Mouse (Mus musculus) C2C12 (cell line): ENCODE measurements around the gene Ahcyl2. TPM values are rescaled to one million over a fixed set of nuclear protein-coding genes. Genes with fewer than 3 reads are reported as not detected.

Experiments
- H3K27me3 ChIP-seq: one replicate; pipeline ENCODE4 v1.6.1; 2011; ENCODE audit not compliant: control insufficient read depth, insufficient read depth, insufficient read length
- H3K36me3 ChIP-seq: one replicate; pipeline ENCODE4 v1.6.1; 2011; ENCODE audit not compliant: control insufficient read depth, insufficient read depth
- H3K4me3 ChIP-seq: one replicate; pipeline ENCODE4 v1.5.1; 2011; ENCODE audit warnings: mild to moderate bottlenecking, control low read depth; ENCODE audit not compliant: poor library complexity, insufficient read depth, severe bottlenecking
- H3K79me2 ChIP-seq: one replicate; pipeline ENCODE4 v1.6.1; 2011; ENCODE audit not compliant: control insufficient read depth, insufficient read depth
- H3K79me3 ChIP-seq: one replicate; pipeline ENCODE4 v1.6.1; 2011; ENCODE audit warnings: low read depth, control low read depth
- H3ac ChIP-seq: one replicate; pipeline ENCODE3; 2011; ENCODE audit warnings: low read depth; ENCODE audit not compliant: control insufficient read depth, insufficient read length
- CEBPB ChIP-seq: IDR thresholded peaks from one replicate; pipeline ENCODE4 v1.6.1; 2011; ENCODE audit warnings: low read depth, mild to moderate bottlenecking, control low read depth, moderate library complexity
- CTCF ChIP-seq: IDR thresholded peaks from one replicate; pipeline ENCODE4 v1.5.1; 2011; ENCODE audit not compliant: control insufficient read depth, insufficient read depth, insufficient read length
- FOSL1 ChIP-seq: IDR thresholded peaks from one replicate; pipeline ENCODE4 v1.8.0; 2011; ENCODE audit warnings: mild to moderate bottlenecking, low read length; ENCODE audit not compliant: poor library complexity, insufficient read depth, severe bottlenecking
- MAX ChIP-seq: IDR thresholded peaks from one replicate; pipeline ENCODE4 v1.6.1; 2011; ENCODE audit warnings: mild to moderate bottlenecking, control low read depth
- MYOD1 ChIP-seq: IDR thresholded peaks from one replicate; pipeline ENCODE4 v1.6.1; 2011; ENCODE audit warnings: low read depth; ENCODE audit not compliant: control insufficient read depth, insufficient read length
- MYOG ChIP-seq: IDR thresholded peaks from one replicate; pipeline ENCODE4 v1.6.1; 2011; ENCODE audit not compliant: control insufficient read depth, insufficient read length; ENCODE audit errors: extremely low read depth
- USF1 ChIP-seq: IDR thresholded peaks from one replicate; pipeline ENCODE4 v1.6.1; 2011; ENCODE audit warnings: low read depth, mild to moderate bottlenecking, control low read depth, moderate library complexity
- polyA plus RNA-seq: library from polyadenylated mRNA; unstranded; fragments of >200 nt; fragmentation: generic; extraction: Trizol; gene quantifications from one replicate; pipeline ENCODE4 v1.2.1, GENCODE M21; 2012; ENCODE audit warnings: missing spikeins

The Ahcyl2 gene
- polyA plus RNA-seq, 1 experiment, result 6.3 TPM

GRCm38 (mm10) chr6:29784413-29785021 lies 16.7 kb downstream of the Ahcyl2 start:
- Histone ChIP-seq H3K36me3 (no peaks in the 10 kb centered on the region), H3K4me3 (no peak overlapping the region), H3K79me3 (no peaks in the 10 kb centered on the region), H3K79me2 (no peaks in the 10 kb centered on the region), H3K27me3 (no peaks in the 10 kb centered on the region), H3ac (no peak overlapping the region)
- no peak for TF ChIP-seq USF1
- TF ChIP-seq FOSL1, result no peak
- TF ChIP-seq CEBPB, result no peak
- TF ChIP-seq MYOD1, result no peak

- H3ac ChIP-seq, result no peak overlapping the region
- H3K36me3 ChIP-seq, result no peaks in the 10 kb centered on the region
- no peaks in the 10 kb centered on the region for H3K79me3 ChIP-seq
- H3K27me3 ChIP-seq, result no peaks in the 10 kb centered on the region
- no peak overlapping the region for H3K4me3 ChIP-seq
- TF ChIP-seq MYOD1 (no peak), MYOG (no peak), CTCF (no peak), USF1 (no peak), MAX (no peak)
- H3K79me2 ChIP-seq, result no peaks in the 10 kb centered on the region
Measured at GRCm38 (mm10) chr6:29785759-29786158, 17.9 kb downstream of the Ahcyl2 start.

- Histone ChIP-seq H3K79me2 (no peaks in the 10 kb centered on the region), H3K36me3 (no peaks in the 10 kb centered on the region), H3ac (no peak overlapping the region), H3K27me3 (no peaks in the 10 kb centered on the region), H3K4me3 (no peak overlapping the region), H3K79me3 (no peaks in the 10 kb centered on the region)
- TF ChIP-seq FOSL1 (no peak), USF1 (no peak), MYOG (no peak), CEBPB (no peak), MYOD1 (no peak), MAX (no peak), CTCF (no peak)
Measured at GRCm38 (mm10) chr6:29788779-29789350, 21.1 kb downstream of the Ahcyl2 start.

DNA sequence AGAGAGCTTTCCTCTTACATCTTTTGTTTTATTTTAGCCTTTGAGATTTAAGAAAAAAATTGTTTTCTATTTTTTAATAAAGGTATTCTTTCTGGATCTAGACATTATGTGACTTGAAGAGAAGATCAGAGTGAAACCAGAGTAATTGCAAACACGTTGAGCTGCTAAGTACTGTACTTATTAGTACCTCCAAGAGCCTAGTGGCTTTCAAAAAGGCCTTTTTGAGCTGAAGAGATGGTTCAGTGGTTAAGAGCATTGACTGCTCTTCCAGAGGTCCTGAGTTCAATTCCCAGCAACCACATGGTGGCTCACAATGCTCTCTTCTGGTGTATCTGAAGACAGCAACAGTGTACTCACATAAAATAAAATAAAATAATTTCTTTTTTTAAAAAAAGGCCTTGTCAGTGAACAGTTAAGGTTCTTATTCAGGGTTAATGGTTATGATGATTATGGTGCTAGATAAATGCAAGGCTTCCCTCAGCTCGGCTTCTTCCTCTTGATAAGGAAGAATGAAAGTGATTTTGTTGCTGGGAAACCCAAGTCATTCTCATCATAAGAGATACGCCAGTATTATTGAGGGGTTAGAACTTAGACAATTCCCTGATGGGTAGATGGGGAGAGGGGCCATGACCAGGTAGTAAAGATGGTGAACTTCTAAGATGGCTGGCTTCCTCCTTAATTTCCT lies 22.3 kb downstream of the Ahcyl2 start:
- no peak overlapping the region for H3K4me3 ChIP-seq
- no peaks in the 10 kb centered on the region for H3K79me3 ChIP-seq
- no peaks in the 10 kb centered on the region for H3K36me3 ChIP-seq
- TF ChIP-seq MAX (no peak), CTCF (no peak), MYOG (no peak), CEBPB (no peak), MYOD1 (no peak), FOSL1 (no peak), USF1 (no peak)
- H3K27me3 ChIP-seq, result no peaks in the 10 kb centered on the region
- no peaks in the 10 kb centered on the region for H3K79me2 ChIP-seq
- no peak overlapping the region for H3ac ChIP-seq

DNA sequence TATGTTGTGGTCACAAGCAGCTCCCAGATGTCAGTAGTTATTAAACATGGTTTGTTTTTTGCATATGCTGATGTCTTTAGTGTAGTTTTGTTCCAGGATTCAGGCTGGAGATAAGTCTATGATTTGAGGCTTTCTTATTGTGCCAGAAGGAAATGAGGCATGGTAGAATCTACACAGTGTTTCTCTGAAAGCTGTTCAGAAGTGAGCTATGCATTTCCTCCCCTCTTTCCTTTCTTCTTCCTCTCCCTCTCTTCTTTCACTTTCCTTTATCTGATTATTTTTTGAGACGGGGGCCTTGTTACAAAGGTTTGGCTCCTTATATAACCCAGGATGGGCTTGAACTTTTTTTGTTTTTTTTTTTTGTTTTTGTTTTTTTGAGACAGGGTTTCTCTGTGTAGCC lies 25.7 kb downstream of the Ahcyl2 start:
- Histone ChIP-seq H3ac (no peak overlapping the region), H3K79me2 (no peaks in the 10 kb centered on the region), H3K27me3 (no peaks in the 10 kb centered on the region), H3K79me3 (no peaks in the 10 kb centered on the region), H3K4me3 (no peak overlapping the region), H3K36me3 (no peaks in the 10 kb centered on the region)
- TF ChIP-seq CEBPB (no peak), MAX (no peak), USF1 (no peak), MYOD1 (no peak), MYOG (no peak), FOSL1 (no peak), CTCF (no peak)

DNA sequence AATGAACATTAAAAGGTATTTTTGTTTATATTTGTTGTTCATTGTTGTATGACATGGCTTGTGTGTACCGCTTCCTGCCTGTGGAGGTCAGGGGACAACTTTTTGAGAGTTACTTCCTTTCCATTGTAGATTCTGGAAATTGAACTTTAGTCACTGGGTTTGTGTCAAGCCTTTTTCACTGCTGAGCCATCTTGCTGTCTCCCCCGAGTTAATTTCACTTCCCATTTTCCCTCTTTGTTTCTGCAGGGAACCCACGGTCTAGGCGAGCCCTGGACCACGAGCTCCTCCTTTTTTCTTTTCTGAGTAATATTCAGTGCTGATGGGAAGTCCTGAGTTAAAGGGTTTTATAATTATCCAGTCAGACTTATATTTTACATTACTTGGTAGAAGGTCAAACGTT lies 26.8 kb downstream of the Ahcyl2 start:
- Histone ChIP-seq H3ac (no peak overlapping the region), H3K79me3 (no peaks in the 10 kb centered on the region), H3K27me3 (no peaks in the 10 kb centered on the region), H3K36me3 (no peaks in the 10 kb centered on the region), H3K4me3 (no peak overlapping the region), H3K79me2 (no peaks in the 10 kb centered on the region)
- TF ChIP-seq CEBPB (no peak), CTCF (no peak), USF1 (no peak), MYOD1 (no peak), MYOG (no peak), FOSL1 (no peak), MAX (no peak)
